Mouse (Mus musculus) CH12.LX (cell line): ENCODE measurements at regions not wholly inside any gene's neighbourhood (a gene's known extent, or its start where the extent isn't known, plus 50 kb on each side); places are given as distances from the start of the nearest gene placed in this dataset.

Experiments used
- CTCF ChIP-seq, 2 experiments: IDR thresholded peaks in 1 of 2; conservative IDR thresholded peaks in 1 of 2; 2 replicates each; pipeline ENCODE4 v1.5.1; 2011 to 2012; ENCODE audit warnings: low read depth in 2 of 2, low read length in 2 of 2, improper control_type of control experiment in 1 of 2, inconsistent platforms in 1 of 2, mild to moderate bottlenecking in 1 of 2, moderate library complexity in 1 of 2
- KAT2A ChIP-seq: IDR thresholded peaks from 2 replicates; pipeline ENCODE4 v1.6.1; 2012; ENCODE audit warnings: low read length, improper control_type of control experiment, inconsistent platforms; ENCODE audit not compliant: insufficient replicate concordance
- POLR2A ChIP-seq: IDR thresholded peaks from 2 replicates; pipeline ENCODE4 v1.6.1; 2011; ENCODE audit warnings: low read depth, mild to moderate bottlenecking, improper control_type of control experiment, low read length
- ZKSCAN1 ChIP-seq: IDR thresholded peaks from 2 replicates; pipeline ENCODE4 v1.6.1; 2012; ENCODE audit warnings: low read depth, inconsistent platforms, low read length, improper control_type of control experiment, borderline replicate concordance

DNA sequence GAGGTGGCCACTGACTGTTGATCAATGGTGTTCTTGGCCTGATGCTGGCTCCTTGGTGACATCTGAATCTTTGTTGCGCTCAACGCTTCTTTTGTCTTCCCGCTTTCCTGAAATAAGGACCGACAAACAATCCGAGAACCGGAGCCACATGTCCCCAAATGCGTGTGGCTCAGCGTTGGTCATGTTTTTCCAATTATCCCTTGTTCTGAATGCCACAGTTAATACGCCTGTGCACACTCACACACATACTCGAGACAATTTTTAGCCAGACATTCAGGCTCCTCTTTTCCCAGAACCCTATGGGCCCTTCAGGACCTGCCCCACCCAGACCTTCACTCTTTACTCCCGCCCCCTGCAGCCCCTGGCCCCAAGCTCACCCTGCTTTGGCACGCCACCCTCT is 248.8 kb downstream of the Cyp26b1 start:
- TF ChIP-seq POLR2A (no peak), ZKSCAN1 (no peak), CTCF (conservative IDR thresholded peaks at IDR 0.05 in 1 of 2, IDR thresholded peaks at IDR 0.05 in 1 of 2; ENCODE audit: low read depth in 2 of 2, low read length in 2 of 2) (no peak), KAT2A (no peak)
